Mouse (Mus musculus) effector memory CD4-positive, alpha-beta T cell, adult 5 months (primary cell): Measurements from ENCODE around the gene Stk38l. TPM values are rescaled to one million over a fixed set of nuclear protein-coding genes. Genes with fewer than 3 reads are reported as not detected.

ENCODE experiments used
- polyA plus RNA-seq: library from polyadenylated mRNA; unstranded; fragments of 100-300 nt; shearing (Covaris generic); gene quantifications from one replicate; pipeline ENCODE4 v1.2.1, GENCODE M21; 2017

Stk38l gene
- polyA plus RNA-seq, result 14.4 TPM

DNA sequence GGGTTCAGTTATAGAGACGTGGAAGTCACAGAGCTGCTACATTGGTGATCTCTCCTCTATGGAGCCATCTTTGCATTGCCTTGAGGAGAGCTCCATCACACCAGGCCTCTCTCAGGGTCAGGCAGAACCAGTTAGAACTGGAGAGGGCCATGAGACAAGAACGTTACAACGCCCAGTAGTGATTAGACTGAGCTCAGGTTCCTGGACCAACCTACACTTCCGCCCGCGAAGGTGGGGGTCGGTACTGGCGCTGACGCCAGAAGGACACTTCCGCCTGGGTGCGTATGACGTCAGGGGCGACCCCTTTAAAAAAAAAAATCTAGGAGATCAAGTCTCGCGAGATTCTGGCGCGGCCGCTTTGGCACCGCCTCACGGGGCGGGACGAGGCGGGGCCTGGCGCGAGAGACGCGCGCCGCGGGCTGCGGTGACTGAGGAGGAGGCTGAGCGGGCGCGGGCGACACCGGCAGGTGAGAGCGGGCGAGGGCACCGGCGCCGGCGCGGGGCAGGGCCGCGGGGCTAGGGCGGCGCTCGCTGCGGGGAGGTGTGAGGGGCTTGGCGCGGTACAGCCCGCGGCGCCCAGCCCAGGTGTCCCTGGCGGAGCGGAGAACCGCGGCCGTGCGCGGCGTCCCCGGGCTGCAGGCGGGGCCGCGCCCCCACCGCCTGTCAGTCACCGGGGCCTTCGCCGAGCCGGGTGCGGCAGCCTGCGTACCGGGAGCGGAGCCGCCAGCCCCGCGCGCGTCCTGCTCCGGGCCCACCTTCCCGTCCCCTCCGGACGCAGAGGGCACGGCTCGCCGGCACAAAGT, at the start of gene Stk38l:
Gene Stk38l (plus strand): TSS at position 415 of the 803 bp plus-strand sequence.

GRCm38 (mm10) chr6:146795924-146796545, 71.2 kb downstream of the Stk38l start, which contains the start of gene Arntl2:
Arntl2 (plus strand) TSS chr6:146796055.

Other genes with a start within 250 kb of the Stk38l start
- 231 TPM for gene Itpr2, start 222.8 kb upstream of the Stk38l start, polyA plus RNA-seq
- 127 TPM for gene Fgfr1op2, start 147.8 kb upstream of the Stk38l start, polyA plus RNA-seq
- gene Ints13, start 147.2 kb upstream of the Stk38l start, polyA plus RNA-seq, result 79.6 TPM
- 76.9 TPM for gene Med21, start 82.4 kb upstream of the Stk38l start, polyA plus RNA-seq
- 18.0 TPM for gene Tm7sf3, start 82.2 kb upstream of the Stk38l start, polyA plus RNA-seq
- gene Arntl2, start 71.1 kb downstream of the Stk38l start, polyA plus RNA-seq, result not detected
- gene Smco2, start 125.1 kb downstream of the Stk38l start, polyA plus RNA-seq, result not detected
- gene Ppfibp1, start 163.5 kb downstream of the Stk38l start, polyA plus RNA-seq, result 9.2 TPM
- gene 1700034J05Rik, start 229.4 kb downstream of the Stk38l start, polyA plus RNA-seq, result not detected